Mouse (Mus musculus): ENCODE results near the gene Cdh4. TPM values are rescaled to one million over a fixed set of nuclear protein-coding genes. Genes with fewer than 3 reads are reported as not detected.

Gene Cdh4
- polyA plus RNA-seq, 1 experiment from 2014 or later: 3.7 TPM

- ATAC-seq (replicated peaks; ENCODE audit: insufficient number of reproducible peaks, low FRiP score, low TSS enrichment, low read depth): no peak
These were observed 105.4 kb downstream of the Cdh4 start for GRCm38 (mm10) chr2:179547627-179548026.

GRCm38 (mm10) chr2:179555928-179556327 is 113.7 kb downstream of the Cdh4 start:
- Histone ChIP-seq H3K9ac (replicated peaks; ENCODE audit: low read length) (no peak overlapping the region), H3K27me3 (ENCODE audit: control insufficient read depth, insufficient read depth, low read length) (no peaks in the 10 kb centered on the region), H3K36me3 (replicated peaks; ENCODE audit: control insufficient read depth, insufficient read depth, low read depth, low read length) (no peaks in the 10 kb centered on the region), H3K4me3 (ENCODE audit: low read depth, low read length) (no peak overlapping the region), H3K4me2 (ENCODE audit: low read depth, low read length) (no peak overlapping the region), H3K27ac (replicated peaks; ENCODE audit: low read depth, low read length) (no peak overlapping the region), H3K9me3 (replicated peaks; ENCODE audit: control insufficient read depth, low read length) (no peaks in the 10 kb centered on the region), H3K4me1 (ENCODE audit: control insufficient read depth, insufficient read depth, low read length) (no peaks in the 10 kb centered on the region)
- no peak for ATAC-seq (replicated peaks; ENCODE audit: insufficient number of reproducible peaks, low FRiP score, low TSS enrichment, low read depth)
- DNase-seq (ENCODE audit: low spot score): no peak
- 78% methylated on average over 4 of the region's 4 CpGs for WGBS

More at GRCm38 (mm10) chr2:179547627-179548026, 105.4 kb downstream of the Cdh4 start:
- Histone ChIP-seq H3K36me3 (replicated peaks; ENCODE audit: control insufficient read depth, insufficient read depth, low read depth, low read length) (no peaks in the 10 kb centered on the region), H3K27ac (replicated peaks; ENCODE audit: low read depth, low read length) (no peak overlapping the region), H3K9me3 (replicated peaks; ENCODE audit: control insufficient read depth, low read length) (no peaks in the 10 kb centered on the region), H3K4me3 (ENCODE audit: low read depth, low read length) (no peak overlapping the region), H3K9ac (replicated peaks; ENCODE audit: low read length) (no peak overlapping the region), H3K4me2 (ENCODE audit: low read depth, low read length) (no peak overlapping the region), H3K27me3 (ENCODE audit: control insufficient read depth, insufficient read depth, low read length) (no peaks in the 10 kb centered on the region), H3K4me1 (ENCODE audit: control insufficient read depth, insufficient read depth, low read length) (no peaks in the 10 kb centered on the region)
- DNase-seq (ENCODE audit: low spot score): no peak
- 63% methylated on average over 5 of the region's 5 CpGs for WGBS

GRCm38 (mm10) chr2:179562350-179562749 is 120.1 kb downstream of the Cdh4 start:
- 78% methylated on average over 2 of the region's 2 CpGs for WGBS
- Histone ChIP-seq H3K4me3 (ENCODE audit: low read depth, low read length) (no peak overlapping the region), H3K4me1 (ENCODE audit: control insufficient read depth, insufficient read depth, low read length) (no peaks in the 10 kb centered on the region), H3K36me3 (replicated peaks; ENCODE audit: control insufficient read depth, insufficient read depth, low read depth, low read length) (no peaks in the 10 kb centered on the region), H3K27me3 (ENCODE audit: control insufficient read depth, insufficient read depth, low read length) (no peaks in the 10 kb centered on the region), H3K9me3 (replicated peaks; ENCODE audit: control insufficient read depth, low read length) (no peaks in the 10 kb centered on the region), H3K27ac (replicated peaks; ENCODE audit: low read depth, low read length) (no peak overlapping the region), H3K9ac (replicated peaks; ENCODE audit: low read length) (no peak overlapping the region), H3K4me2 (ENCODE audit: low read depth, low read length) (no peak overlapping the region)
- DNase-seq (ENCODE audit: low spot score): no peak
- no peak for ATAC-seq (replicated peaks; ENCODE audit: insufficient number of reproducible peaks, low FRiP score, low TSS enrichment, low read depth)

GRCm38 (mm10) chr2:179565611-179566010 is 123.4 kb downstream of the Cdh4 start:
- H3K27ac ChIP-seq (replicated peaks; ENCODE audit: low read depth, low read length): no peak overlapping the region
- no peak overlapping the region for H3K4me2 ChIP-seq (ENCODE audit: low read depth, low read length)
- H3K9me3 ChIP-seq (replicated peaks; ENCODE audit: control insufficient read depth, low read length): no peaks in the 10 kb centered on the region
- no peaks in the 10 kb centered on the region for H3K36me3 ChIP-seq (replicated peaks; ENCODE audit: control insufficient read depth, insufficient read depth, low read depth, low read length)
- no peaks in the 10 kb centered on the region for H3K4me1 ChIP-seq (ENCODE audit: control insufficient read depth, insufficient read depth, low read length)
- H3K4me3 ChIP-seq (ENCODE audit: low read depth, low read length): no peak overlapping the region
- no peak overlapping the region for H3K9ac ChIP-seq (replicated peaks; ENCODE audit: low read length)
- DNase-seq (ENCODE audit: low spot score) (no peak), ATAC-seq (replicated peaks; ENCODE audit: insufficient number of reproducible peaks, low FRiP score, low TSS enrichment, low read depth) (no peak)
- H3K27me3 ChIP-seq (ENCODE audit: control insufficient read depth, insufficient read depth, low read length): no peaks in the 10 kb centered on the region
- WGBS: 12% methylated on average over 12 of the region's 12 CpGs

- Histone ChIP-seq H3K27ac (replicated peaks; ENCODE audit: low read depth, low read length) (no peak overlapping the region), H3K9ac (replicated peaks; ENCODE audit: low read length) (no peak overlapping the region), H3K27me3 (ENCODE audit: control insufficient read depth, insufficient read depth, low read length) (no peaks in the 10 kb centered on the region), H3K9me3 (replicated peaks; ENCODE audit: control insufficient read depth, low read length) (no peaks in the 10 kb centered on the region), H3K4me1 (ENCODE audit: control insufficient read depth, insufficient read depth, low read length) (no peaks in the 10 kb centered on the region), H3K36me3 (replicated peaks; ENCODE audit: control insufficient read depth, insufficient read depth, low read depth, low read length) (no peaks in the 10 kb centered on the region), H3K4me3 (ENCODE audit: low read depth, low read length) (no peak overlapping the region), H3K4me2 (ENCODE audit: low read depth, low read length) (no peak overlapping the region)
- 91% methylated on average over 8 of the region's 8 CpGs for WGBS
- ATAC-seq (replicated peaks; ENCODE audit: insufficient number of reproducible peaks, low FRiP score, low TSS enrichment, low read depth) (no peak), DNase-seq (ENCODE audit: low spot score) (no peak)
These were observed 125.7 kb downstream of the Cdh4 start for GRCm38 (mm10) chr2:179567886-179568285.

- H3K27ac ChIP-seq (replicated peaks; ENCODE audit: low read depth, low read length): no peak overlapping the region
These were observed 126.9 kb downstream of the Cdh4 start for GRCm38 (mm10) chr2:179569171-179569570.

GRCm38 (mm10) chr2:179571175-179571769 is 129.0 kb downstream of the Cdh4 start:
- H3K9ac ChIP-seq (replicated peaks; ENCODE audit: low read length): no peak overlapping the region
- ATAC-seq (replicated peaks; ENCODE audit: insufficient number of reproducible peaks, low FRiP score, low TSS enrichment, low read depth): no peak; the same call in 1 of the 2 replicates
- no peak for DNase-seq (ENCODE audit: low spot score)
- 17% methylated on average over 6 of the region's 6 CpGs for WGBS
- H3K36me3 ChIP-seq (replicated peaks; ENCODE audit: control insufficient read depth, insufficient read depth, low read depth, low read length): no peaks in the 10 kb centered on the region
- H3K4me1 ChIP-seq (ENCODE audit: control insufficient read depth, insufficient read depth, low read length): no peaks in the 10 kb centered on the region
- no peak overlapping the region for H3K27ac ChIP-seq (replicated peaks; ENCODE audit: low read depth, low read length)
- H3K4me3 ChIP-seq (ENCODE audit: low read depth, low read length): no peak overlapping the region
- H3K27me3 ChIP-seq (ENCODE audit: control insufficient read depth, insufficient read depth, low read length): no peaks in the 10 kb centered on the region
- H3K4me2 ChIP-seq (ENCODE audit: low read depth, low read length): no peak overlapping the region
- no peaks in the 10 kb centered on the region for H3K9me3 ChIP-seq (replicated peaks; ENCODE audit: control insufficient read depth, low read length)

More at GRCm38 (mm10) chr2:179569171-179569570, 126.9 kb downstream of the Cdh4 start:
- H3K36me3 ChIP-seq (replicated peaks; ENCODE audit: control insufficient read depth, insufficient read depth, low read depth, low read length): no peaks in the 10 kb centered on the region
- H3K27me3 ChIP-seq (ENCODE audit: control insufficient read depth, insufficient read depth, low read length): no peaks in the 10 kb centered on the region
- ATAC-seq (replicated peaks; ENCODE audit: insufficient number of reproducible peaks, low FRiP score, low TSS enrichment, low read depth) (no peak), DNase-seq (ENCODE audit: low spot score) (peak; percentile 23)
- H3K4me2 ChIP-seq (ENCODE audit: low read depth, low read length): no peak overlapping the region
- H3K4me3 ChIP-seq (ENCODE audit: low read depth, low read length): no peak overlapping the region
- H3K4me1 ChIP-seq (ENCODE audit: control insufficient read depth, insufficient read depth, low read length): no peaks in the 10 kb centered on the region
- no peaks in the 10 kb centered on the region for H3K9me3 ChIP-seq (replicated peaks; ENCODE audit: control insufficient read depth, low read length)
- H3K9ac ChIP-seq (replicated peaks; ENCODE audit: low read length): no peak overlapping the region
- 46% methylated on average over 10 of the region's 10 CpGs for WGBS

GRCm38 (mm10) chr2:179573331-179573730 is 131.1 kb downstream of the Cdh4 start:
- DNase-seq (ENCODE audit: low spot score): no peak
- H3K27ac ChIP-seq (replicated peaks; ENCODE audit: low read depth, low read length): no peak overlapping the region
- H3K27me3 ChIP-seq (ENCODE audit: control insufficient read depth, insufficient read depth, low read length): no peaks in the 10 kb centered on the region
- H3K9ac ChIP-seq (replicated peaks; ENCODE audit: low read length): no peak overlapping the region
- no peaks in the 10 kb centered on the region for H3K4me1 ChIP-seq (ENCODE audit: control insufficient read depth, insufficient read depth, low read length)
- no peaks in the 10 kb centered on the region for H3K36me3 ChIP-seq (replicated peaks; ENCODE audit: control insufficient read depth, insufficient read depth, low read depth, low read length)
- H3K4me3 ChIP-seq (ENCODE audit: low read depth, low read length): no peak overlapping the region
- no peaks in the 10 kb centered on the region for H3K9me3 ChIP-seq (replicated peaks; ENCODE audit: control insufficient read depth, low read length)
- WGBS: 83% methylated on average over 11 of the region's 11 CpGs
- H3K4me2 ChIP-seq (ENCODE audit: low read depth, low read length): no peak overlapping the region
- no peak for ATAC-seq (replicated peaks; ENCODE audit: insufficient number of reproducible peaks, low FRiP score, low TSS enrichment, low read depth)

Measured in embryonic facial prominence, embryonic 11.5 days (tissue).